Mouse (Mus musculus) ES-E14 (cell line): ENCODE data around the gene St13.

Source experiments
- CHD2 ChIP-seq: IDR thresholded peaks from 2 replicates; pipeline ENCODE4 v1.6.1; 2014; ENCODE audit warnings: mild to moderate bottlenecking, low read depth, low read length, inconsistent platforms
- HCFC1 ChIP-seq: IDR thresholded peaks from 2 replicates; pipeline ENCODE4 v1.6.1; 2012; ENCODE audit warnings: low read length, inconsistent platforms, borderline replicate concordance; ENCODE audit not compliant: insufficient read depth
- MAFK ChIP-seq: IDR thresholded peaks from 2 replicates; pipeline ENCODE4 v1.6.1; 2014; ENCODE audit warnings: mild to moderate bottlenecking, low read depth, low read length, inconsistent platforms; ENCODE audit not compliant: insufficient read depth
- ZNF384 ChIP-seq: IDR thresholded peaks from 2 replicates; pipeline ENCODE4 v1.6.1; 2012; ENCODE audit warnings: low read depth, low read length, inconsistent platforms

DNA sequence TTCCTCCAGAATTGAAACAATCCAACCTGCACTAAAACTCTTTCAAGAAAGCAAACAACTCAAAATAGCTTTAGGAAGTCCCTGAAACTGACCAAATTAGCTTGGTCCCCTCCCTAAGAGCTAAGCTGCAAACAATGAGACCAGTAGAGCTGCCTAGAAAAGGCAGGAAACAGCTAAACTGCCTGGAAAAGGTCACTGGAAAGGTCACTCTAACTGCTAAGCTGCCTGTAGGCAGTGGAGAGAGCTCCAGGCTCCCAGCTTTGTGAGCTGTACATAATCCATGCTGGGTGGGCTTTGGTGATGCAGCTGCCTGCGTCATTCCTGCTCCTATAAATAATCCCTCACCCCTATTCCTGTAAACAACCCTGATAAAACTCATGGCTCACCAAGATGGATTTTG is 29.5 kb downstream of the St13 start:
- TF ChIP-seq HCFC1 (no peak), MAFK (no peak), ZNF384 (no peak), CHD2 (no peak)
